Mouse (Mus musculus) cerebellum, adult 2 months (tissue): ENCODE data around the gene Ephx1. TPM values are rescaled to one million over a fixed set of nuclear protein-coding genes. Genes with fewer than 3 reads are reported as not detected.

Experiments
- DNase-seq, 2 experiments: peaks; one replicate each; pipeline ENCODE4 v3.0.0; 2021
- H3K27ac ChIP-seq: fragments of 200-500 bp; 2 replicates; pipeline ENCODE4 v1.5.1; 2012; ENCODE audit warnings: low read length, control low read depth, inconsistent platforms; ENCODE audit not compliant: insufficient read depth
- H3K27me3 ChIP-seq: fragments of 200-500 bp; 2 replicates; pipeline ENCODE4 v1.6.1; 2012; ENCODE audit warnings: inconsistent platforms, mild to moderate bottlenecking, low read length, moderate library complexity; ENCODE audit not compliant: control insufficient read depth, insufficient read depth
- H3K4me1 ChIP-seq: fragments of 200-500 bp; 2 replicates; pipeline ENCODE4 v1.6.1; 2011; ENCODE audit warnings: low read length; ENCODE audit not compliant: control insufficient read depth, insufficient read depth
- H3K4me3 ChIP-seq: fragments of 200-500 bp; replicated peaks from 2 replicates; pipeline ENCODE3; 2011; ENCODE audit warnings: mild to moderate bottlenecking, low read depth, low read length, control low read depth; ENCODE audit not compliant: insufficient read depth
- CTCF ChIP-seq: fragments of 200-500 bp; IDR thresholded peaks from 2 replicates; pipeline ENCODE4 v1.5.1; 2011; ENCODE audit warnings: low read depth, mild to moderate bottlenecking, control low read depth, low read length, moderate library complexity, borderline replicate concordance; ENCODE audit not compliant: insufficient read depth
- POLR2A ChIP-seq: fragments of 200-500 bp; IDR thresholded peaks from 2 replicates; pipeline ENCODE4 v1.6.1; 2011; ENCODE audit warnings: low read length, control low read depth, borderline replicate concordance; ENCODE audit not compliant: insufficient read depth
- WGBS: fragments of 180-500 bp; shearing (Covaris S2); methylation state at CpG from one replicate; pipeline ENCODE4 v1.1.7; 2018; 5-methylcytosine and 5-hydroxymethylcytosine counted together
- polyA plus RNA-seq: library from polyadenylated mRNA; depleted of rRNA; stranded (reverse); fragments of >200 nt; gene quantifications from 2 replicates; pipeline ENCODE4 v1.2.3, GENCODE M21; 2012

Gene Ephx1
- polyA plus RNA-seq, 1 experiment, result 54.8 TPM

DNA sequence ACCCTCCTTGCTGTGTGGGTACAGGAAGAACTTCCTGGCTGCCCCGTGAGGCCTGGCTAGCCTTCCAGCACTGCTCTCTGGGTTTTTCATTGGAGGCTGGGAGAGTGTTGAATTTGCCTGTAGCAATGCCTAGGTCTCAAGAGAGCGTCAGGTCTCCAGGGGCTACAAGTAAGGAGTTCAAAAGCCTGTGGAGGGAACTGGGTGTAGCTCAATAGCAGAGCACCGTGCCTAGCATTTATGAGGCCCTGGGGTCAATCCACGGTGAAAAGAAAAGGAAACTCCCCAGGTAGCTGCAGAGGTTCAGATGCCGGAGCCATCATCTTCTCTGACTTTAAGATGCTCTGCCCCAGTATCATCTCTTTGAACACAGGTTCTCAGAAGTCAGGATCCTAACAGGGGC is 9.1 kb downstream of the Ephx1 start:
- Histone ChIP-seq H3K4me3 (no peak overlapping the region), H3K27ac (no peak overlapping the region), H3K27me3 (no peaks in the 10 kb centered on the region), H3K4me1 (peaks cover 38% of the 10 kb centered on the region)
- WGBS, result 67% methylated on average over 5 of the region's 5 CpGs
- DNase-seq, result peak in 1 of 2 experiments; percentile 7
- TF ChIP-seq CTCF (no peak), POLR2A (no peak)

DNA sequence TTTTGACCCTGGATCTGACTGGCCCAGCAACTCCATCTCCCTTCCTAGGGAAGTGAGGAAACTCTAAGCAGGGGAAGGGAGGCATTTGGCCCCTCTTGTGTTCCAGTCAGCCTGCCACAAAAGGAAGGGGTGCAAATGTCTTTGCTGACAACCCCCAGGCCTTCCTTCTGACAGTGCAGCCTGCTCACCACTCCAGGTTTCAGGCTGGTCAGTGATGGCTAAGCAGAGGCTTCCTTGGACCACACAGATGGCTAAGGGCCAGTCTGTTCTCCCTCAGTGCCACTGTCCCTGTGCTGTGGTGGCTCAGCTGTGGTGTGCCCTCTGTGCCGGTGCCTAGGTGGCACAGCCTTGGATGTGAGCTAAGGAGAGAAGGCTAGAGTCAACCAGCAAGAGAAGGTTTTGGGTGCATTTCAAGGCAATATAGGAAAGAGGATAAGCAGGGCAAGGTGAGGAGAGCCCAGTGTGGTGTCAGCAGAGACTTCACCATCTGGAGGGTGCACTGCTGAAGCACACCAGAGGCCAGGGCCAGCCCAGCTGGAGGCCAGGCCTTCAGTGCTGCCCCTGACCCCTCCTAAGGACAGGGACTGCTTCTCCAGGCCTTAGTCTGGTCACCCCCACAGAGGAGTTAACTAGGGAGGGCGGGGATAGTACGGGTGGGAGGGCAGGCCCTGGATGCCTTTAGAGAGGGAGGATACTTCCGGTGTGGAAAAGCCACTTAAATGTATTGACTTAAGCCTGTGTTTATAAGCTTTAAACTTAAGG is 10.4 kb downstream of the Ephx1 start:
- peaks cover 31% of the 10 kb centered on the region for H3K4me1 ChIP-seq
- no peak overlapping the region for H3K4me3 ChIP-seq
- WGBS, result 65% methylated on average over 4 of the region's 4 CpGs
- H3K27me3 ChIP-seq, result no peaks in the 10 kb centered on the region
- TF ChIP-seq CTCF (no peak), POLR2A (0 out of 2 replicates have a peak, but pooled peaks have one; percentile 6)
- peak in 1 of 2 experiments; percentile 22 for DNase-seq
- peak overlapping the region; percentile 72 for H3K27ac ChIP-seq

DNA sequence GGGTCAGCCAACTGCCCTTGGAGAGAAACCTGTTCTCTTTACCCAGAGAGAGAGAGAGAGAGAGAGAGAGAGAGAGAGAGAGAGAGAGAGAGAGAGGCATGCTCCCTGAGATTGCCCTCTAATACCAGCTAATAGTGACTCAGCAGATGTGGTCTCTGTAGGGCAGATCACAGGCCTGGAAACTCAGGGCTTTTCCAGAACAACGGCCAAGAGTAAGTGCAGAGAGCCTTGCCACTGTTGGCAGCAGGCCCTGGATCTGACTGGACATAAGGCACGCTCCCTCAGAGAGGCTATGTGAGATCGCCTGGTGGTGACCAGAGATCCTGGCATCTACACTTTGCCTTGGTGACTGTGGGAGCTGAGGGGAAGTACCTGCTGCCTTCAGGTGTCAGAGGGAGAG is 10.9 kb downstream of the Ephx1 start:
- peak; percentile 26; the same call in 1 of the 2 replicates for TF ChIP-seq CTCF
- TF ChIP-seq POLR2A, result 0 out of 2 replicates have a peak, but pooled peaks have one; percentile 6
- H3K27ac ChIP-seq, result peak overlapping the region; percentile 72
- WGBS, result 6% methylated on average over 3 of the region's 3 CpGs
- no peak overlapping the region for H3K4me3 ChIP-seq
- no peaks in the 10 kb centered on the region for H3K27me3 ChIP-seq
- DNase-seq, result peak; percentile 70 to 82
- H3K4me1 ChIP-seq, result peaks cover 25% of the 10 kb centered on the region

DNA sequence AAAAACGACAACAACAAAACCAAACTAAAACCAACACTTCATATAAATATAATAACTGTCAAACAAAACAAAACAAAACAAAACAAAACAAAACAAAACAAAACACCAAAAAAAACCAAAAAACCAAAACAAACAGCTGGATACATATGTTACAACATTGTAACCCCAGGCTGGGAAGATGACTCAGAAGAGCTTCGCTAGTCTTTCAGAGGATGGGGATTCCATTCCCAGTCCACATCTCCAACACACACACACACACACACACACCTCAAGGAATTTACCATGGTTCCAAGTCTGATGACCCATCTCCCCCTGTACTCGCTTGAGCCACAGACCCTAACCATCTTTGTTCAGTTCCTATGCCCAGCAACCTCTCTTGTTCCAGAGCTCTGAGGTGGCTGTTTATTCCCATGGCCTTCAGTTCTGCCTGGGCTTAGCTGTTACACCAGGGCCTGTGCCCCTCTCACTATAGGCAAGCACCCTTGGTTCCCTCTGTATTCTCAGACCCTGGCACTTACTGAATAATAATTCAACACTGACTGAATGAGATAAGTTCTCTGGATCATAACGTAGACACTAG is 11.6 kb downstream of the Ephx1 start:
- TF ChIP-seq CTCF (no peak), POLR2A (no peak)
- Histone ChIP-seq H3K4me1 (peaks cover 23% of the 10 kb centered on the region), H3K27ac (no peak overlapping the region), H3K27me3 (no peaks in the 10 kb centered on the region), H3K4me3 (no peak overlapping the region)
- 93% methylated on average over 4 of the region's 4 CpGs for WGBS
- peak in 1 of 2 experiments; percentile 3 for DNase-seq

DNA sequence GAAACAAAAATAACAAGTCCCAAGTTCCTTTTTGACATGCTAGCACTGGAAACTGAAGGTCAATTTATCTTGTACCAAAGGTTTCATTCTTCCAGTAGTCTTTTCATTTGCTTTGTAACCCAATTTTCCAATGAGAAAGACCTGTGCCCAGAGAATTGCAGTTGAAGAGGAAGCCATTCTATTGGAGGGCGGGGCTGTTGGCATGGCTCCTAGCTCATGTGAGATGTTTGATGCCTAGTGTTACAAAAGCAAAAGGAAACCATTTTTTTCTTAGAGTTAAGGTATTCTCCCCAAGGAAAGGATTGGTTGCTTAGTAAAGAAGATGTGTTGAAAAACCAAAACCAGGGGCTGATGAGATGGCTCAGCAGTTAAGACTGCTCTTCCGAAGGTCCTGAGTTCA is 12.4 kb downstream of the Ephx1 start:
- TF ChIP-seq POLR2A (no peak), CTCF (no peak)
- WGBS, result 97% methylated on average over 2 of the region's 2 CpGs

DNA sequence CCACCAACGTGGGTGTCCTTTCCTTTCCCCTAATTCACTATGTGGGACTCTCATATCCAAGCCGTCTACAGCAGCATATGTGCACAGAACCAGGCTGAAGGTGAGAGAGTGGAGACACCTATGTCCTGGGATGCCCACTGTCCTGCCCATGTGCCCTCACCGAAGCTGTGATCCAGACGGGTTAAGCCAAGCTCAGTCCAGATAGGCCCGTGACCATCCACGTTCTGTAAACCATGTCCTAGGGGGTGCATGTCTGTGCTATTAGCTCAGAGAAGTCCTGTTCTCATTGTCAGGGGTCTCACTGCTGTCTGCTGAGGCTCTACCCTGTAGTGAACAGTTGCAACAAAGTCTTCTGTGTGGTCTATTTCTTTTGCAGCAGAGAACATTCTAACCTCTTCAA is 12.9 kb downstream of the Ephx1 start:
- Histone ChIP-seq H3K27me3 (no peaks in the 10 kb centered on the region), H3K4me1 (peaks cover 23% of the 10 kb centered on the region), H3K4me3 (no peak overlapping the region), H3K27ac (no peak overlapping the region)
- peak in 1 of 2 experiments; percentile 5 for DNase-seq
- TF ChIP-seq POLR2A, result no peak
- no peak for TF ChIP-seq CTCF
- 89% methylated on average over 6 of the region's 6 CpGs for WGBS

More for the DNA sequence above, 12.4 kb downstream of the Ephx1 start:
- Histone ChIP-seq H3K4me1 (peaks cover 23% of the 10 kb centered on the region), H3K27me3 (no peaks in the 10 kb centered on the region), H3K4me3 (no peak overlapping the region), H3K27ac (no peak overlapping the region)
- DNase-seq, result peak in 1 of 2 experiments; percentile 1

DNA sequence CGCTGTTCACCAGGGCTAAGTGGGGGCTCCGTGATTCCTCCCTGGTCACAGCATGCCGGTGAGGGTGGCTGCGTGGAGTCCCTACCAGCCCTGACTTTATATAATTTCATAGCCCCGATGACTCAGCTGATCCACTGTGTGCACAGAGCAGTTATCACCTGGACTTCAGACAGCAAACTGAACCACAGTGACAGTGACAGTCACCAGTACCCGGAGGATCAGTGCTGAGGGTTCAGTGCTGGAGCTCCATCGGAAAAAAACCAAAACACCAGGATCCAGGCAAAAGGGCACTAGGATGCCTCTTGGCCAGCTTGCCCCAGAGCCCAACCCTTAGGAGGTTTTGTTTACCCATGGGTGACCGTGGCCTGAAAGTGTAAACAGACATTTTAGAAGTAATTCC is 15.4 kb downstream of the Ephx1 start:
- TF ChIP-seq CTCF, result no peak
- no peak for TF ChIP-seq POLR2A
- peaks cover 12% of the 10 kb centered on the region for H3K4me1 ChIP-seq
- DNase-seq, result no peak
- 79% methylated on average over 8 of the region's 8 CpGs for WGBS
- H3K4me3 ChIP-seq, result no peak overlapping the region
- H3K27ac ChIP-seq, result no peak overlapping the region
- no peaks in the 10 kb centered on the region for H3K27me3 ChIP-seq

DNA sequence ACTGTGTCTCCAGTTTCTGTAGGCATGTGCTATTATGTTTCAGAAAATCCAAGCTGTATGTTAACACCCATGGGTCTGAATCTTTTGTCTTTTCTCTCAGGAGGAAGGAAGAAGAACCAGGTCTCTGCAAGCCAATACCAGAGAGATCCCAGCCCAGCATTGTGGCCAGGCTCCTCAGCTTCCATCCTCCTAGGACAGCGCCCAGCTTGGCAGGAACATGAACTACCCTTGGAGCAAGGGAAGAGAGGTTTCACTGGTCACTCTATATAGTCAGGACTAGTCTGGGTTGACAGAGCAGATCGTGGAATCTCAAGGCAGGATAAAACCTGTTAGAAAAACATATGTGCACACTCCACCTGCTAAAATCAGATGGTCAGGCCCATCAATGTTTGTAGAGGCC is 16.9 kb downstream of the Ephx1 start:
- H3K4me3 ChIP-seq, result no peak overlapping the region
- no peaks in the 10 kb centered on the region for H3K4me1 ChIP-seq
- no peak overlapping the region for H3K27ac ChIP-seq
- TF ChIP-seq CTCF (no peak), POLR2A (no peak)
- no peak for DNase-seq
- WGBS, result 80% methylated on average over 2 of the region's 2 CpGs
- no peaks in the 10 kb centered on the region for H3K27me3 ChIP-seq
